8 mouse cellular contexts compared by ENCODE assay signal in the genomic region with DNA sequence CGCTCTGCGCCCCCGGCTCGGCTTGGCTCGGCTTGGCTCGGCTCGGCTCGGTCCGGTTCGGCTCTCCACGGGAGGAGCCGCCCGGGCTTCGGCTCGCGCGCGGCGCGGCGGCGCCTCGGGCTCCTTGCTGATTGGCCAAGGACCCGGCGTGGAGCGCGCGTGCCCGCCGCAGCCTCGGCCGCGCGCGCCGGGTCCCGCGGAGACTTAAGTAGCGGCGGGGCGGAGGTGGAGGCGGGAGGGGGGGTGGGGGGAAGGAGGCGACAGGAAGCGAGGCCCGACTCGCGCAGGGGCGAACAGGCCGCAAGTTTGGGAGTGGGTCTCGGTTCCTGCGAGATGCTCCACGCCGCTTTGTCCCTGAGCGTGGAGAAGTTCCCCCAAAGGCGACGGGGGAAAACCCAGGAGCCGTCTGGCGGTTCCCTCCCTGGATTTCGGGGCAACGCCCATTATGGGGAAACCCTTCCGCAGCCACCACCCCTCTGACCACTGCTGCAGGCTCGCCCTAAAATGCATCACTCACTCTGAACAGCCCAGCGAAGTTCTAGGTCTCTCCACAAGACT. TPM values are rescaled to one million over a fixed set of nuclear protein-coding genes. Genes with fewer than 3 reads are reported as not detected.
DNase-seq lines count a peak whose midpoint lies in the region; ATAC-seq and TF ChIP-seq lines count a peak whose summit lies in the region.

A gene (minus strand): TSS at position 133 of the 558 bp plus-strand sequence.

- H3K27me3 ChIP-seq in liver, adult 2 months (ENCODE audit: control insufficient read depth, insufficient read depth, low read length), result no peaks in the 10 kb centered on the region

- no peak for TF ChIP-seq CTCF in embryonic fibroblast, embryonic 13.5 days (IDR thresholded peaks at IDR 0.05; ENCODE audit: borderline replicate concordance, insufficient read depth, low read length)
- TF ChIP-seq CTCF in liver, adult 2 months (IDR thresholded peaks at IDR 0.05; ENCODE audit: low read depth, low read length), result no peak

- peak; percentile 73 to 80 for DNase-seq in B cell, adult 2 months
- DNase-seq in brain, adult 2 months (ENCODE audit: low read depth, low spot score), result peak; percentile 96
- peak; percentile 81 to 83 for DNase-seq in heart, adult 9 months (ENCODE audit: low spot score in 2 of 2)
- peak; percentile 81 for DNase-seq in kidney, adult 9 months
- peak; percentile 29 for DNase-seq in liver, adult 2 months (ENCODE audit: extremely low read depth, low read depth, low spot score)
- peak; percentile 79 to 89 for DNase-seq in spleen, postnatal 4 days (ENCODE audit: low spot score in 2 of 2)

- peak within 1 kb of the TSS; percentile 91 for H3K27ac ChIP-seq in embryonic fibroblast, embryonic 13.5 days (ENCODE audit: insufficient read depth, low read length)
- H3K27ac ChIP-seq in liver, adult 2 months (replicated peaks; ENCODE audit: insufficient read depth, low read depth, low read length), result peak within 1 kb of the TSS; percentile 67

- H3K9ac ChIP-seq in liver, adult 2 months (ENCODE audit: low read depth, low read length), result peak within 1 kb of the TSS; percentile 94

- under 1% methylated on average over 57 of the region's 63 CpGs for WGBS in liver, adult 2 months

- peaks cover 14% of the 10 kb centered on the region; the same call in 1 of the 2 replicates for H3K79me2 ChIP-seq in liver, adult 2 months (ENCODE audit: control insufficient read depth, insufficient read depth, low read length)

- peak within 1 kb of the TSS; percentile 89 for H3K4me3 ChIP-seq in embryonic fibroblast, embryonic 13.5 days (ENCODE audit: insufficient read depth, low read length)
- peak within 1 kb of the TSS; percentile 96 for H3K4me3 ChIP-seq in liver, adult 2 months (ENCODE audit: insufficient read depth, low read depth, low read length)

- 0 out of 2 replicates have a peak, but pooled peaks cover 2% of the 10 kb centered on the region for H3K4me1 ChIP-seq in embryonic fibroblast, embryonic 13.5 days (ENCODE audit: control insufficient read depth, insufficient read depth, low read length)
- H3K4me1 ChIP-seq in liver, adult 2 months (ENCODE audit: control insufficient read depth, insufficient read depth, low read length), result peaks cover 3% of the 10 kb centered on the region; the same call in 1 of the 2 replicates

- peak; percentile 84 for TF ChIP-seq POLR2A in embryonic fibroblast, embryonic 13.5 days (IDR thresholded peaks at IDR 0.05; ENCODE audit: low read depth, low read length)
- no peak for TF ChIP-seq POLR2A in liver, adult 2 months (IDR thresholded peaks at IDR 0.05; ENCODE audit: extremely low read depth, insufficient read depth, low read length)

- ATAC-seq in monocyte, adult 5-6 weeks (replicated peaks; ENCODE audit: insufficient number of reproducible peaks, low FRiP score, low TSS enrichment, poor library complexity, severe bottlenecking), result peak; percentile 88

- no peaks in the 10 kb centered on the region for H3K36me3 ChIP-seq in liver, adult 2 months (ENCODE audit: control insufficient read depth, insufficient read depth, low read length)

RNA-seq across cellular contexts. Expression of the gene that starts here (rescaled TPM):
- polyA plus RNA-seq in embryonic fibroblast, embryonic 13.5 days (2011; ENCODE audit: insufficient read length, low read depth, missing spikeins), result 18.8 and 22.7 TPM in 2 replicates
- total RNA-seq in liver, adult 2 months (2014; rRNA removed), result 6.3 and 8.3 TPM in 2 replicates
- 16.4 and 17.7 TPM in 2 replicates for polyA plus RNA-seq in liver, adult 2 months (2012; rRNA removed)
- 63.5 to 74.7 TPM (median 70.1 TPM) in 3 replicates for total RNA-seq in monocyte, adult 5-6 weeks (2017)

Comparison
In these comparisons a context has a peak if more than half of its experiments do, and no peak if none do; other contexts are left out.
1. Peak in every context shown above with its lines: DNase-seq, ATAC-seq, H3K4me3 ChIP-seq and H3K27ac ChIP-seq.
2. DNase-seq: peak in every context shown above with its lines; median percentile 96 in brain, adult 2 months; 84 in spleen, postnatal 4 days; 82 in heart, adult 9 months; 81 in kidney, adult 9 months; 76 in B cell, adult 2 months; 29 in liver, adult 2 months.